Mouse (Mus musculus): ENCODE data around the gene Gm12216. TPM values are rescaled to one million over a fixed set of nuclear protein-coding genes. Genes with fewer than 3 reads are reported as not detected.

Gm12216 gene
- total and polyA plus RNA-seq, 2 experiments: 2.7 to 3.2 TPM

GRCm38 (mm10) chr11:53900991-53901390 lies 41.9 kb upstream of the Gm12216 start:
- Histone ChIP-seq H3K27ac (replicated peaks; ENCODE audit: insufficient read depth, low read depth, low read length) (no peak overlapping the region), H3K9ac (ENCODE audit: low read depth, low read length) (no peak overlapping the region), H3K79me2 (ENCODE audit: control insufficient read depth, insufficient read depth, low read length) (no peaks in the 10 kb centered on the region), H3K4me3 (ENCODE audit: insufficient read depth, low read depth, low read length) (no peak overlapping the region), H3K27me3 (ENCODE audit: control insufficient read depth, insufficient read depth, low read length) (no peaks in the 10 kb centered on the region), H3K36me3 (ENCODE audit: control insufficient read depth, insufficient read depth, low read length) (no peaks in the 10 kb centered on the region), H3K4me1 (ENCODE audit: control insufficient read depth, insufficient read depth, low read length) (peaks cover 5% of the 10 kb centered on the region; the same call in 1 of the 2 replicates)
- no peak for DNase-seq (ENCODE audit: extremely low read depth, low read depth, low spot score)
- 28% methylated on average over 1 of the region's 1 CpGs for WGBS
- no peak for TF ChIP-seq CTCF (IDR thresholded peaks at IDR 0.05; ENCODE audit: low read depth, low read length)
- TF ChIP-seq POLR2A (IDR thresholded peaks at IDR 0.05; ENCODE audit: extremely low read depth, insufficient read depth, low read length): no peak

GRCm38 (mm10) chr11:53899981-53900380 lies 40.9 kb upstream of the Gm12216 start:
- peaks cover 5% of the 10 kb centered on the region; the same call in 1 of the 2 replicates for H3K4me1 ChIP-seq (ENCODE audit: control insufficient read depth, insufficient read depth, low read length)
- H3K4me3 ChIP-seq (ENCODE audit: insufficient read depth, low read depth, low read length): no peak overlapping the region
- H3K79me2 ChIP-seq (ENCODE audit: control insufficient read depth, insufficient read depth, low read length): no peaks in the 10 kb centered on the region
- DNase-seq (ENCODE audit: extremely low read depth, low read depth, low spot score): no peak
- H3K27me3 ChIP-seq (ENCODE audit: control insufficient read depth, insufficient read depth, low read length): no peaks in the 10 kb centered on the region
- WGBS: 96% methylated on average over 6 of the region's 6 CpGs
- no peak overlapping the region for H3K9ac ChIP-seq (ENCODE audit: low read depth, low read length)
- TF ChIP-seq CTCF (IDR thresholded peaks at IDR 0.05; ENCODE audit: low read depth, low read length): no peak
- no peak for TF ChIP-seq POLR2A (IDR thresholded peaks at IDR 0.05; ENCODE audit: extremely low read depth, insufficient read depth, low read length)
- no peaks in the 10 kb centered on the region for H3K36me3 ChIP-seq (ENCODE audit: control insufficient read depth, insufficient read depth, low read length)
- no peak overlapping the region for H3K27ac ChIP-seq (replicated peaks; ENCODE audit: insufficient read depth, low read depth, low read length)

- TF ChIP-seq POLR2A (IDR thresholded peaks at IDR 0.05; ENCODE audit: extremely low read depth, insufficient read depth, low read length) (no peak), CTCF (IDR thresholded peaks at IDR 0.05; ENCODE audit: low read depth, low read length) (no peak)
- Histone ChIP-seq H3K4me3 (ENCODE audit: insufficient read depth, low read depth, low read length) (no peak overlapping the region), H3K79me2 (ENCODE audit: control insufficient read depth, insufficient read depth, low read length) (no peaks in the 10 kb centered on the region), H3K4me1 (ENCODE audit: control insufficient read depth, insufficient read depth, low read length) (peaks cover 2% of the 10 kb centered on the region; the same call in 1 of the 2 replicates), H3K27ac (replicated peaks; ENCODE audit: insufficient read depth, low read depth, low read length) (no peak overlapping the region), H3K27me3 (ENCODE audit: control insufficient read depth, insufficient read depth, low read length) (no peaks in the 10 kb centered on the region), H3K9ac (ENCODE audit: low read depth, low read length) (no peak overlapping the region), H3K36me3 (ENCODE audit: control insufficient read depth, insufficient read depth, low read length) (no peaks in the 10 kb centered on the region)
- 52% methylated on average over 3 of the region's 3 CpGs for WGBS
- DNase-seq (ENCODE audit: extremely low read depth, low read depth, low spot score): no peak
Observed at GRCm38 (mm10) chr11:53899004-53899403, 39.9 kb upstream of the Gm12216 start.

- Histone ChIP-seq H3K27me3 (ENCODE audit: control insufficient read depth, insufficient read depth, low read length) (no peaks in the 10 kb centered on the region), H3K36me3 (ENCODE audit: control insufficient read depth, insufficient read depth, low read length) (no peaks in the 10 kb centered on the region), H3K79me2 (ENCODE audit: control insufficient read depth, insufficient read depth, low read length) (no peaks in the 10 kb centered on the region), H3K27ac (replicated peaks; ENCODE audit: insufficient read depth, low read depth, low read length) (no peak overlapping the region), H3K9ac (ENCODE audit: low read depth, low read length) (no peak overlapping the region), H3K4me3 (ENCODE audit: insufficient read depth, low read depth, low read length) (no peak overlapping the region), H3K4me1 (ENCODE audit: control insufficient read depth, insufficient read depth, low read length) (peaks cover 4% of the 10 kb centered on the region; the same call in 1 of the 2 replicates)
- TF ChIP-seq CTCF (IDR thresholded peaks at IDR 0.05; ENCODE audit: low read depth, low read length): no peak
- TF ChIP-seq POLR2A (IDR thresholded peaks at IDR 0.05; ENCODE audit: extremely low read depth, insufficient read depth, low read length): no peak
- 92% methylated on average over 6 of the region's 6 CpGs for WGBS
- DNase-seq (ENCODE audit: extremely low read depth, low read depth, low spot score): no peak
Observed at GRCm38 (mm10) chr11:53896935-53897334, 37.9 kb upstream of the Gm12216 start.

- Histone ChIP-seq H3K4me3 (ENCODE audit: insufficient read depth, low read depth, low read length) (no peak overlapping the region), H3K27ac (replicated peaks; ENCODE audit: insufficient read depth, low read depth, low read length) (no peak overlapping the region), H3K4me1 (ENCODE audit: control insufficient read depth, insufficient read depth, low read length) (peaks cover 12% of the 10 kb centered on the region), H3K9ac (ENCODE audit: low read depth, low read length) (no peak overlapping the region), H3K27me3 (ENCODE audit: control insufficient read depth, insufficient read depth, low read length) (no peaks in the 10 kb centered on the region), H3K79me2 (ENCODE audit: control insufficient read depth, insufficient read depth, low read length) (0 out of 2 replicates have a peak, but pooled peaks cover under 1% of the 10 kb centered on the region), H3K36me3 (ENCODE audit: control insufficient read depth, insufficient read depth, low read length) (no peaks in the 10 kb centered on the region)
- DNase-seq (ENCODE audit: extremely low read depth, low read depth, low spot score): no peak
- WGBS: 80% methylated on average over 2 of the region's 2 CpGs
- TF ChIP-seq POLR2A (IDR thresholded peaks at IDR 0.05; ENCODE audit: extremely low read depth, insufficient read depth, low read length): no peak
- TF ChIP-seq CTCF (IDR thresholded peaks at IDR 0.05; ENCODE audit: low read depth, low read length): no peak
Observed at GRCm38 (mm10) chr11:53893451-53893850, 34.4 kb upstream of the Gm12216 start.

- Histone ChIP-seq H3K27ac (replicated peaks; ENCODE audit: insufficient read depth, low read depth, low read length) (no peak overlapping the region), H3K9ac (ENCODE audit: low read depth, low read length) (no peak overlapping the region), H3K79me2 (ENCODE audit: control insufficient read depth, insufficient read depth, low read length) (peaks cover 6% of the 10 kb centered on the region), H3K4me3 (ENCODE audit: insufficient read depth, low read depth, low read length) (no peak overlapping the region), H3K4me1 (ENCODE audit: control insufficient read depth, insufficient read depth, low read length) (peaks cover 17% of the 10 kb centered on the region), H3K27me3 (ENCODE audit: control insufficient read depth, insufficient read depth, low read length) (no peaks in the 10 kb centered on the region), H3K36me3 (ENCODE audit: control insufficient read depth, insufficient read depth, low read length) (no peaks in the 10 kb centered on the region; the same call in 1 of the 2 replicates)
- DNase-seq (ENCODE audit: extremely low read depth, low read depth, low spot score): no peak
- no peak for TF ChIP-seq POLR2A (IDR thresholded peaks at IDR 0.05; ENCODE audit: extremely low read depth, insufficient read depth, low read length)
- TF ChIP-seq CTCF (IDR thresholded peaks at IDR 0.05; ENCODE audit: low read depth, low read length): no peak
- 67% methylated on average over 9 of the region's 9 CpGs for WGBS
Observed at GRCm38 (mm10) chr11:53892716-53893416, 33.8 kb upstream of the Gm12216 start.

Data from liver, adult 2 months (tissue).